Mouse (Mus musculus) spleen, adult 2 months (tissue): Measurements from ENCODE around the gene Rcn3. TPM values are rescaled to one million over a fixed set of nuclear protein-coding genes. Genes with fewer than 3 reads are reported as not detected.
"Not testable (repeated sequence)": the region's sequence is repeated elsewhere in the genome, so short reads cannot be mapped to it uniquely, and the experiment has no call there.

ENCODE experiments used
- DNase-seq, 2 experiments: peaks; one replicate each; pipeline versions ENCODE4 v3.0.0 to v3.0.0-alpha.2; 2012 to 2021; ENCODE audit warnings: low spot score in 2 of 2, low read depth in 1 of 2
- H3K27ac ChIP-seq: fragments of 200-500 bp; 2 replicates; pipeline ENCODE4 v1.5.1; 2012; ENCODE audit warnings: low read length, inconsistent platforms; ENCODE audit not compliant: insufficient read depth
- H3K27me3 ChIP-seq: fragments of 200-500 bp; 2 replicates; pipeline ENCODE4 v1.6.1; 2012; ENCODE audit warnings: mild to moderate bottlenecking, moderate library complexity, low read length, inconsistent platforms; ENCODE audit not compliant: control insufficient read depth, insufficient read depth
- H3K36me3 ChIP-seq: fragments of 200-500 bp; 2 replicates; pipeline ENCODE4 v1.6.1; 2012; ENCODE audit warnings: mild to moderate bottlenecking, low read length, inconsistent platforms; ENCODE audit not compliant: control insufficient read depth, insufficient read depth
- H3K4me1 ChIP-seq: fragments of 200-500 bp; 2 replicates; pipeline ENCODE4 v1.6.1; 2011; ENCODE audit warnings: inconsistent platforms; ENCODE audit not compliant: control insufficient read depth, insufficient read depth, insufficient read length
- H3K4me3 ChIP-seq: fragments of 200-500 bp; 2 replicates; pipeline ENCODE4 v1.5.1; 2011; ENCODE audit warnings: mild to moderate bottlenecking, inconsistent platforms; ENCODE audit not compliant: insufficient read depth, insufficient read length; ENCODE audit errors: extremely low read depth
- CTCF ChIP-seq: fragments of 200-500 bp; IDR thresholded peaks from 2 replicates; pipeline ENCODE4 v1.5.1; 2011; ENCODE audit warnings: mild to moderate bottlenecking, inconsistent platforms; ENCODE audit not compliant: insufficient read depth, insufficient read length, insufficient replicate concordance; ENCODE audit errors: extremely low read depth
- POLR2A ChIP-seq: fragments of 200-500 bp; IDR thresholded peaks from 2 replicates; pipeline ENCODE4 v1.6.1; 2011; ENCODE audit warnings: low read depth, low read length, inconsistent platforms
- WGBS: fragments of 180-500 bp; shearing (Covaris S2); methylation state at CpG from one replicate; pipeline ENCODE4 v1.1.7; 2018; 5-methylcytosine and 5-hydroxymethylcytosine counted together
- polyA plus RNA-seq: library from polyadenylated mRNA; depleted of rRNA; stranded (reverse); fragments of >200 nt; gene quantifications from 2 replicates; pipeline ENCODE4 v1.2.3, GENCODE M21; 2012

Gene Rcn3
- polyA plus RNA-seq, 1 experiment: 96.5 TPM

DNA sequence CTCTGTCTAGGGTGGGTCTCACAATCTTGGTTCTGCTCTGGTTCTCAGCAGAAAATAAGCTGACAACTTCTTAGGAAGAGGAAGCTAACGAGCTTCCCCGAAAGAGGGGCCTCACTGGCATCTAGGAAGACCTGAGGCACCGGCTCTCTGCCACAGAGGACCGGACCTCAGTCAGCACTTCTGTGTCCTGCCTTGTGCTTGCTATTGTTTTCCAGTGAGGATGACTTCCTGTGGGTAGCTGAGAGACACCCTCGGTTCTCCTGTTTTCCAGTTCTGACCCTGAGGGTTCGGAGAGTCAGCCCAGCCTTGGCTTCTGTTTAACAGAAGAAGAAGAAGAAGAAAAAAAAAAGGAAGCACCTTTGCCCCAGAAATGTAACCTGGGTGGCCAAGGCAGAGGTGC lies 5.5 kb upstream of the Rcn3 start:
- H3K4me3 ChIP-seq: no peak overlapping the region
- no peaks in the 10 kb centered on the region; the same call in 1 of the 2 replicates for H3K36me3 ChIP-seq
- TF ChIP-seq CTCF: no peak
- TF ChIP-seq POLR2A: no peak
- H3K4me1 ChIP-seq: no peaks in the 10 kb centered on the region; the same call in none of the 2 replicates
- 13% methylated on average over 6 of the region's 6 CpGs for WGBS
- no peak for DNase-seq
- peak overlapping the region; percentile 52 for H3K27ac ChIP-seq
- no peaks in the 10 kb centered on the region for H3K27me3 ChIP-seq

DNA sequence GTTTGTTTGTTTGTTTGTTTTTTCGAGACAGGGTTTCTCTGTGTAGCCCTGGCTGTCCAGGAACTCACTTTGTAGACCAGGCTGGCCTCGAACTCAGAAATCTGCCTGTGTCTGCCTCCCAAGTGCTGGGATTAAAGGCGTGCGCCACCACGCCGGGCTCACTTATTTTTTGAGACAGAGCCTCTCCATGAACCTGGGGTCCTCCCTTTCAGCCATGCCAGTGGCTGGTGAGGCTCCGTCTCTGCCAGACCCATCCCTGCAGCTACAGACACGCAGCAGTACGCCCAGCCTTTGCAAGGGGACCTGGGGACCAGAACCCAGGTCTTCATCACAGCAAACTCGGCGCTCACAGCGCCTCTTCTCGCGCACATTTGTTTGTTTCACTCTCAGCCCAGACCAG lies 3.9 kb upstream of the Rcn3 start:
- H3K4me1 ChIP-seq, H3K27ac ChIP-seq, H3K27me3 ChIP-seq, H3K4me3 ChIP-seq, DNase-seq, H3K36me3 ChIP-seq: not testable (repeated sequence)
- WGBS: 91% methylated on average over 14 of the region's 14 CpGs

DNA sequence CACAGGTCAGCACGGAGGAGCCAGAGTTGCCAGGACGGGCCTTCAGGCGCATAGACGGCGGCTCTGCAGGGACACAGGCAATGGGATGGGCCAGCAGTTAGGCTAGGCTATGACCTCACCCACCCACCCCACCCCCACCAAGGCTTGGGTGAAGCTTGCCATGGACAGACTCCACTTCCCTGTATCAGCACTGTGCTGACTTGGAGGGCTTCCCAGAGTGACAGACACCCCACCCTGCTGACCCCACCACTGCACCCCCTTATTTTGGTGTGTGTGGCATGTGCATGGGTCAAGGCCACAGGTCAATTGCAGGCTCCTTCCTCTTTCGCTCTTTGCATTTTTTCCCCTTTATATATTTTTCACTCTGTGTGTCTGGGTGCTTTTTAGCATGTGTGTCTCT lies 3.3 kb upstream of the Rcn3 start:
- WGBS: 82% methylated on average over 6 of the region's 6 CpGs
- H3K27me3 ChIP-seq: no peaks in the 10 kb centered on the region
- TF ChIP-seq CTCF (no peak), POLR2A (no peak)
- H3K4me3 ChIP-seq: no peak overlapping the region
- DNase-seq: no peak
- no peaks in the 10 kb centered on the region; the same call in 1 of the 2 replicates for H3K36me3 ChIP-seq
- peaks cover 2% of the 10 kb centered on the region for H3K4me1 ChIP-seq
- no peak overlapping the region for H3K27ac ChIP-seq

DNA sequence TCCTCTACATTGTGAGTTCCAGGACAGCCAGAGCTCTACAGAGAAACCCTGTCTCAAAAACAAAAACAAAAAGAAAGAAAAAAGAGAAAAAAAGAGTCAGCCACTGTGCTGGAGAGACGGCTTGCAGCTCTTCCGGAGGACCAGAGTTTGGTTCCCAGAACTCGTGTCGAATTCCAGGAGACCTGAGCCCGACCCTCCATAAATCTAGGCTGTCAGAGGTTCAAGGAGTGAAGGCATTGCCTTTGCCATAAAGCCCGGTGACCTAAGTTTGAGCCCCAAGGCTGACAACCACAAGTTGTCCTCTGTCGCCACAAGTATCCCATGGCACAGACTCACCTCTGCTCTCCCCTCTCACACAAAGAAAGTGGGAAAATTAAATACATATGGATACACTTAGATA lies 2.1 kb upstream of the Rcn3 start:
- no peaks in the 10 kb centered on the region for H3K27me3 ChIP-seq
- H3K4me1 ChIP-seq: peaks cover 2% of the 10 kb centered on the region
- no peak overlapping the region for H3K27ac ChIP-seq
- H3K4me3 ChIP-seq: no peak overlapping the region
- TF ChIP-seq POLR2A (no peak), CTCF (no peak)
- WGBS: 82% methylated on average over 7 of the region's 7 CpGs
- no peaks in the 10 kb centered on the region; the same call in 1 of the 2 replicates for H3K36me3 ChIP-seq
- no peak for DNase-seq

DNA sequence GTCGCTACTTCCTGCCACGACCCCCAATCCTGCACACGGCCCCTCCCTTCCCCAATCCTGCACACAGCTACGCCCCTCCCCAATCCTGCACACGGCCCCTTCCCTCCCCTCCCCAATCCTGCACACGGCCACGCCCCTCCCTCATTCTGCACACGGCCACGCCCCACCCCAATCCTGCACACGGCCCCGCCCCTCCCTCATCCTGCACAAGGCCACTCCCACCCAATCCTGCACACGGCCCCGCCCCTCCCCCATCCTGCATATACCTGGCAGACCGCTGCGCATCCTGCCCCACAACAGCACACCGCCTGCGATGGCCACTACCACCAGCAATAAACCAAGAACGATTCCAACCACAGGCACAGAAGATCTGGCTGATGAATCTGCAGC lies 1.5 kb upstream of the Rcn3 start:
- H3K27me3 ChIP-seq: no peaks in the 10 kb centered on the region
- H3K4me1 ChIP-seq: peaks cover 2% of the 10 kb centered on the region
- TF ChIP-seq CTCF (no peak), POLR2A (no peak)
- no peaks in the 10 kb centered on the region; the same call in 1 of the 2 replicates for H3K36me3 ChIP-seq
- H3K27ac ChIP-seq: no peak overlapping the region
- H3K4me3 ChIP-seq: no peak overlapping the region
- DNase-seq: no peak
- WGBS: 54% methylated on average over 18 of the region's 18 CpGs

DNA sequence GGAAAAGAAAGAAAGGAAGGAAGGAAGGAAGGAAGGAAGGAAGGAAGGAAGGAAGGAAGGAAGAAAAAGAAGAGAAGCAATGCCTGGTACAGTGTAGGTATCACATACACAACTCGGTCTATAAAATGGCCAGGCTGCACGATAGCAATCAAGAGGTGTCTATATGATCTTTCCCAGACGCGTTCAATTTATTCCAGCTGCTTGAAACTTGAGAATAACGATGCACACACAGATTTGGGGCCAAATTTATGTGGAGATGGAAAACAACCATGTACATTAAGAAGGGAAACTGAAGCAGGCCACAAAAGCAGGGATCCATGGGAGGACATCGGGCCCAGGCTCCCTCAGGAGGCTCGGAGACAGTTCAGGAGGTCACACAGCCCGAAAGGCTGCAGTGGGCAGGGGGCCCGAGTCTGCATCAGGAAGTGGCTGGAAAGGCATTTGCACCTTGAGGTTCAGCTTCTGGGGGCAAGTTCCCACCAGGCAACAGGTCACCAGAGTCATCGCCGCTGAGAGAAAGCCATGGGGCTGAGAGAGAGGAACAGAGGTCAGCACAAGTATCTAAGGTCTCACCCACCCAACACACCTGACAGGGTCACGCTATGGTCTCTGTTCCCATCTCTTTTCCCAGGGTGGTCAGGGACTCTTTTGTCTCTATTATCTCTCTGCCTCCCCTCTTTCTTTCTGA lies 951 bp upstream of the Rcn3 start:
- no peak for DNase-seq
- no peak overlapping the region for H3K4me3 ChIP-seq
- WGBS: 80% methylated on average over 12 of the region's 12 CpGs
- H3K27me3 ChIP-seq: no peaks in the 10 kb centered on the region
- peaks cover 2% of the 10 kb centered on the region for H3K4me1 ChIP-seq
- no peak overlapping the region for H3K27ac ChIP-seq
- TF ChIP-seq CTCF: no peak
- TF ChIP-seq POLR2A: no peak
- no peaks in the 10 kb centered on the region; the same call in 1 of the 2 replicates for H3K36me3 ChIP-seq

DNA sequence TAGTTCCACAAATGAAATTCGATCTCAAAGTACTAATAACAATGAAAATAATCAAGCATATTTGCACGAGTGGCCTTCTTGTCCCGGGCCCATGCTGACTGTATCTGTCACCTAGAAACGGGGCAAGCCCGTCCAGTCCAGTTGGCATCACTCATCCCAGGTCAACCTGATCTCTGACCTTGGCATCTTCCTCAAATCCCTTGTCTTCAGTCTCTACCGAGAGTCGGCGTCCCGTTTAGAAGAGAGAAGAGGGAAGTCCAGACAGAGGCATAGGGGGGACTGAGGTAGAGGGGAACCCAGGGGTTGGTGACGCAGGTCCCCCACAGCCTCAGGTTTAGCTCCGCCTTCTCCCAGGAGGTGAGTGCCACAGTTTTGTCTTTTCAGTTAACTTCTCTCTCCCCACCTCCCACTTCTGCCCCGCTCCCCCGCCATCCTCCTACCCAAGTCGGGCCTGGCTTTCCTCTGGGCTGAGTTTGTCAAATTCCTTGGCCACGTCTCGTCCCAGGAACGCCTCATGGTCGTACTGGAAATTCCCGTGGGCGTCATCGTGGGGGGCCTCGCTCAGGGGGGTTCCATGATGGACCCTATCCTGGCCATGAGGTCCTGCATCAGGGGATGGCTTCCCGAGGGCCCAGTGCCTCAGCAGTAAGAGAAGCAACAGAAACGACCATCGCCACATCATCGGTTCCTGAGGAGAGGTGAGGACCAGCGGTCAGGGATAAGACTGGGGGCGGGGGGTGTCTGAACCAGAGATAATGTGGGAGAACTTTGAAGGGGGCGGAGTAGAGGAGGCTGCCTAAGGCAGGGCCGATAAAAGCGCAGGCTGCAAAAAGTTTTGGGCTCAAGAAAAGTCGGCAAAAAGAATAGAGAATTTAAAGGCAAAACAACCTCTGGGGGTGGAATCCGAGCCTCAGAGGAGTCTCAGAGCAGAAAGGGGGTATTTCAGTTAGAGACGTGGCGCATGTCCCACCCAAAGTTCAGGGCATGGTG lies 725 bp downstream of the Rcn3 start:
- DNase-seq: no peak
- Histone ChIP-seq H3K27me3 (no peaks in the 10 kb centered on the region), H3K4me1 (peaks cover 2% of the 10 kb centered on the region), H3K27ac (peak overlapping the region; percentile 23), H3K4me3 (peak overlapping the region; percentile 38; the same call in 1 of the 2 replicates), H3K36me3 (no peaks in the 10 kb centered on the region; the same call in 1 of the 2 replicates)
- TF ChIP-seq POLR2A (no peak), CTCF (no peak)
- 12% methylated on average over 35 of the region's 35 CpGs for WGBS
